Mouse (Mus musculus) brain, embryonic 14.5 days (tissue): Measurements from ENCODE around the gene Gjc1. TPM values are rescaled to one million over a fixed set of nuclear protein-coding genes. Genes with fewer than 3 reads are reported as not detected.

ENCODE experiments used
- DNase-seq: peaks from one replicate; pipeline ENCODE4 v3.0.0-alpha.2; 2011; ENCODE audit warnings: low read depth
- CTCF ChIP-seq: fragments of 200-500 bp; IDR thresholded peaks from 2 replicates; pipeline ENCODE4 v1.5.1; 2012; ENCODE audit warnings: inconsistent platforms, mild to moderate bottlenecking, moderate library complexity, borderline replicate concordance; ENCODE audit not compliant: insufficient read depth, insufficient read length; ENCODE audit errors: extremely low read depth
- POLR2A ChIP-seq: fragments of 200-500 bp; IDR thresholded peaks from 2 replicates; pipeline ENCODE4 v1.6.1; 2012; ENCODE audit warnings: mild to moderate bottlenecking, inconsistent platforms, borderline replicate concordance; ENCODE audit not compliant: poor library complexity, insufficient read depth, insufficient read length, severe bottlenecking; ENCODE audit errors: extremely low read depth
- polyA plus RNA-seq: library from polyadenylated mRNA; depleted of rRNA; stranded (reverse); fragments of >200 nt; gene quantifications from 2 replicates; pipeline ENCODE4 v1.2.3, GENCODE M21; 2012

Gjc1 gene
- polyA plus RNA-seq, 1 experiment, result 52.2 TPM

GRCm38 (mm10) chr11:102774621-102775141 is 44.8 kb downstream of the Gjc1 start:
- TF ChIP-seq CTCF (peak; percentile 35; the same call in 1 of the 2 replicates), POLR2A (peak; percentile 62; the same call in 1 of the 2 replicates)
- peak; percentile 97 for DNase-seq

- peak; percentile 99 for TF ChIP-seq CTCF
- no peak for TF ChIP-seq POLR2A
- DNase-seq, result peak; percentile 95
Measured at GRCm38 (mm10) chr11:102773713-102774611, 45.5 kb downstream of the Gjc1 start.

GRCm38 (mm10) chr11:102772771-102773700 is 46.5 kb downstream of the Gjc1 start:
- DNase-seq, result peak; percentile 75
- TF ChIP-seq CTCF, result no peak
- TF ChIP-seq POLR2A, result no peak

GRCm38 (mm10) chr11:102771916-102772714 is 47.4 kb downstream of the Gjc1 start:
- DNase-seq, result no peak
- TF ChIP-seq CTCF (no peak), POLR2A (no peak)

- TF ChIP-seq CTCF (no peak), POLR2A (no peak)
- DNase-seq, result peak; percentile 36
Measured at GRCm38 (mm10) chr11:102770662-102771435, 48.7 kb downstream of the Gjc1 start.

- no peak for DNase-seq
- TF ChIP-seq POLR2A, result no peak
- no peak for TF ChIP-seq CTCF
Measured at GRCm38 (mm10) chr11:102769993-102770661, 49.4 kb downstream of the Gjc1 start.

- no peak for TF ChIP-seq POLR2A
- no peak for TF ChIP-seq CTCF
- no peak for DNase-seq
Measured at GRCm38 (mm10) chr11:102769141-102769540, 50.4 kb downstream of the Gjc1 start.

- TF ChIP-seq POLR2A (no peak), CTCF (no peak)
Measured at GRCm38 (mm10) chr11:102767055-102767670, 52.3 kb downstream of the Gjc1 start.

GRCm38 (mm10) chr11:102765416-102765815 is 54.1 kb downstream of the Gjc1 start:
- TF ChIP-seq CTCF (no peak), POLR2A (no peak)
- DNase-seq, result no peak

More at GRCm38 (mm10) chr11:102767055-102767670, 52.3 kb downstream of the Gjc1 start:
- DNase-seq, result no peak
